Mouse (Mus musculus) embryonic stem cell, embryonic (primary cell): ENCODE data around the gene Etv6.

ENCODE experiments used
- CTCF ChIA-PET, 4 experiments: fragments of 300-600 bp in 2 of 4; fragments of 350-600 bp in 2 of 4; sonication (Branson Sonifier 250); formaldehyde crosslinking; loops; one replicate each; lab custom pipeline; 2022; ENCODE audit warnings: inconsistent platforms in 2 of 4; lab: Charles Lee
- POLR2A ChIA-PET, 4 experiments: fragments of 300-600 bp in 2 of 4; fragments of 350-600 bp in 2 of 4; sonication (Branson Sonifier 250); formaldehyde crosslinking; loops; one replicate each; lab custom pipeline; 2022; ENCODE audit warnings: antibody characterized with exemption in 4 of 4, inconsistent platforms in 1 of 4; lab: Charles Lee

Gene Etv6

GRCm38 (mm10) chr6:134317371-134317770, 281.9 kb downstream of the Etv6 start:
- ChIA-PET CTCF (no interaction called here), POLR2A (interaction anchor here in 2 of 4 experiments (0.8 to 1.2 kb wide), 4 partner anchors 8 to 474 kb away, joined by 3 to 6 read pairs (median 3); no protein-coding TSS in a partner anchor)
